Mouse (Mus musculus): ENCODE measurements around the gene Gpr162. TPM values are rescaled to one million over a fixed set of nuclear protein-coding genes. Genes with fewer than 3 reads are reported as not detected.
A peak's percentile ranks its signal among the peaks of the same experiment; 100 is the strongest.
"Not testable (repeated sequence)": the region's sequence is repeated elsewhere in the genome, so short reads cannot be mapped to it uniquely, and the experiment has no call there.

Gpr162 gene
- total and polyA plus RNA-seq, 2 experiments from 2014 or later = 39.3 to 225 TPM

GRCm38 (mm10) chr6:124836411-124836810 lies 27.4 kb downstream of the Gpr162 start:
- no peaks in the 10 kb centered on the region for H3K36me3 ChIP-seq (ENCODE audit: insufficient read depth, low read length)
- no peak overlapping the region for H3K4me3 ChIP-seq (ENCODE audit: low read depth, low read length)
- no peaks in the 10 kb centered on the region for H3K9me3 ChIP-seq (ENCODE audit: low read length)
- no peak overlapping the region for H3K27ac ChIP-seq (ENCODE audit: low read depth, low read length)
- DNase-seq (ENCODE audit: low spot score) (no peak), ATAC-seq (ENCODE audit: low FRiP score) (no peak)
- 81% methylated on average over 7 of the region's 7 CpGs for WGBS
- no peak for TF ChIP-seq CTCF (IDR thresholded peaks at IDR 0.05)
- H3K9ac ChIP-seq (replicated peaks; ENCODE audit: low read length, poor library complexity, severe bottlenecking) = no peak overlapping the region
- H3K4me2 ChIP-seq (ENCODE audit: low read depth, low read length, poor library complexity, severe bottlenecking) = no peak overlapping the region
- no peaks in the 10 kb centered on the region for H3K4me1 ChIP-seq (ENCODE audit: insufficient read depth, low read length)
- no peaks in the 10 kb centered on the region for H3K27me3 ChIP-seq (ENCODE audit: insufficient read depth, low read length)

GRCm38 (mm10) chr6:124835531-124835930 lies 28.3 kb downstream of the Gpr162 start:
- Histone ChIP-seq H3K4me3 (ENCODE audit: low read depth, low read length) (no peak overlapping the region), H3K27me3 (ENCODE audit: insufficient read depth, low read length) (no peaks in the 10 kb centered on the region), H3K4me1 (ENCODE audit: insufficient read depth, low read length) (no peaks in the 10 kb centered on the region), H3K9ac (replicated peaks; ENCODE audit: low read length, poor library complexity, severe bottlenecking) (no peak overlapping the region), H3K36me3 (ENCODE audit: insufficient read depth, low read length) (no peaks in the 10 kb centered on the region), H3K27ac (ENCODE audit: low read depth, low read length) (no peak overlapping the region), H3K4me2 (ENCODE audit: low read depth, low read length, poor library complexity, severe bottlenecking) (no peak overlapping the region), H3K9me3 (ENCODE audit: low read length) (no peaks in the 10 kb centered on the region)
- ATAC-seq (ENCODE audit: low FRiP score) = no peak
- 65% methylated on average over 10 of the region's 10 CpGs for WGBS
- no peak for TF ChIP-seq CTCF (IDR thresholded peaks at IDR 0.05)
- DNase-seq (ENCODE audit: low spot score) = no peak

- no peak overlapping the region for H3K27ac ChIP-seq (ENCODE audit: low read depth, low read length)
- no peak overlapping the region for H3K4me3 ChIP-seq (ENCODE audit: low read depth, low read length)
- H3K9me3 ChIP-seq (ENCODE audit: low read length) = no peaks in the 10 kb centered on the region
- TF ChIP-seq CTCF (IDR thresholded peaks at IDR 0.05) = no peak
- DNase-seq (ENCODE audit: low spot score) (no peak), ATAC-seq (ENCODE audit: low FRiP score) (no peak)
- no peak overlapping the region for H3K9ac ChIP-seq (replicated peaks; ENCODE audit: low read length, poor library complexity, severe bottlenecking)
- no peaks in the 10 kb centered on the region for H3K27me3 ChIP-seq (ENCODE audit: insufficient read depth, low read length)
- 85% methylated on average over 6 of the region's 6 CpGs for WGBS
- H3K4me1 ChIP-seq (ENCODE audit: insufficient read depth, low read length) = peaks cover 4% of the 10 kb centered on the region
- no peak overlapping the region for H3K4me2 ChIP-seq (ENCODE audit: low read depth, low read length, poor library complexity, severe bottlenecking)
- H3K36me3 ChIP-seq (ENCODE audit: insufficient read depth, low read length) = no peaks in the 10 kb centered on the region
Measured at GRCm38 (mm10) chr6:124834512-124835081, 29.2 kb downstream of the Gpr162 start.

- Histone ChIP-seq H3K27ac (ENCODE audit: low read depth, low read length) (no peak overlapping the region), H3K27me3 (ENCODE audit: insufficient read depth, low read length) (no peaks in the 10 kb centered on the region), H3K4me2 (ENCODE audit: low read depth, low read length, poor library complexity, severe bottlenecking) (no peak overlapping the region), H3K36me3 (ENCODE audit: insufficient read depth, low read length) (no peaks in the 10 kb centered on the region), H3K9me3 (ENCODE audit: low read length) (no peaks in the 10 kb centered on the region), H3K9ac (replicated peaks; ENCODE audit: low read length, poor library complexity, severe bottlenecking) (no peak overlapping the region), H3K4me3 (ENCODE audit: low read depth, low read length) (no peak overlapping the region), H3K4me1 (ENCODE audit: insufficient read depth, low read length) (peaks cover 4% of the 10 kb centered on the region)
- WGBS = 94% methylated on average over 8 of the region's 8 CpGs
- ATAC-seq (ENCODE audit: low FRiP score) (no peak), DNase-seq (ENCODE audit: low spot score) (no peak)
- TF ChIP-seq CTCF (IDR thresholded peaks at IDR 0.05) = no peak
Measured at GRCm38 (mm10) chr6:124831649-124832048, 32.1 kb downstream of the Gpr162 start.

- H3K4me1 ChIP-seq (ENCODE audit: insufficient read depth, low read length); H3K9ac ChIP-seq (replicated peaks; ENCODE audit: low read length, poor library complexity, severe bottlenecking); H3K27ac ChIP-seq (ENCODE audit: low read depth, low read length); H3K4me2 ChIP-seq (ENCODE audit: low read depth, low read length, poor library complexity, severe bottlenecking); H3K27me3 ChIP-seq (ENCODE audit: insufficient read depth, low read length); H3K4me3 ChIP-seq (ENCODE audit: low read depth, low read length); H3K9me3 ChIP-seq (ENCODE audit: low read length); DNase-seq (ENCODE audit: low spot score); H3K36me3 ChIP-seq (ENCODE audit: insufficient read depth, low read length); ATAC-seq (ENCODE audit: low FRiP score): not testable (repeated sequence)
- 92% methylated on average over 4 of the region's 4 CpGs for WGBS
Measured at GRCm38 (mm10) chr6:124831199-124831598, 32.6 kb downstream of the Gpr162 start.

GRCm38 (mm10) chr6:124829799-124830700 lies 33.7 kb downstream of the Gpr162 start:
- H3K4me3 ChIP-seq (ENCODE audit: low read depth, low read length) = peak overlapping the region; percentile 61
- H3K4me2 ChIP-seq (ENCODE audit: low read depth, low read length, poor library complexity, severe bottlenecking) = peak overlapping the region; percentile 60
- peak overlapping the region; percentile 76 for H3K27ac ChIP-seq (ENCODE audit: low read depth, low read length)
- peak overlapping the region; percentile 5; the same call in 1 of the 2 replicates for H3K9ac ChIP-seq (replicated peaks; ENCODE audit: low read length, poor library complexity, severe bottlenecking)
- ATAC-seq (ENCODE audit: low FRiP score) (peak; percentile 92), DNase-seq (ENCODE audit: low spot score) (peak; percentile 98)
- TF ChIP-seq CTCF (IDR thresholded peaks at IDR 0.05) = peak; percentile 51
- H3K27me3 ChIP-seq (ENCODE audit: insufficient read depth, low read length) = no peaks in the 10 kb centered on the region
- H3K9me3 ChIP-seq (ENCODE audit: low read length) = no peaks in the 10 kb centered on the region
- peaks cover 4% of the 10 kb centered on the region for H3K4me1 ChIP-seq (ENCODE audit: insufficient read depth, low read length)
- under 1% methylated on average over 38 of the region's 38 CpGs for WGBS
- H3K36me3 ChIP-seq (ENCODE audit: insufficient read depth, low read length) = peaks cover 10% of the 10 kb centered on the region
